Mouse (Mus musculus) CD8-positive naive resting alpha-beta T cell, adult 57 days (primary cell): ENCODE measurements around the gene Proser1. TPM values are rescaled to one million over a fixed set of nuclear protein-coding genes. Genes with fewer than 3 reads are reported as not detected.

Experiments
- total RNA-seq: library from RNA; stranded (reverse); gene quantifications from one replicate; pipeline ENCODE4 v1.2.4, GENCODE M21; 2023

Gene Proser1
- total RNA-seq, result 42.5 TPM

DNA sequence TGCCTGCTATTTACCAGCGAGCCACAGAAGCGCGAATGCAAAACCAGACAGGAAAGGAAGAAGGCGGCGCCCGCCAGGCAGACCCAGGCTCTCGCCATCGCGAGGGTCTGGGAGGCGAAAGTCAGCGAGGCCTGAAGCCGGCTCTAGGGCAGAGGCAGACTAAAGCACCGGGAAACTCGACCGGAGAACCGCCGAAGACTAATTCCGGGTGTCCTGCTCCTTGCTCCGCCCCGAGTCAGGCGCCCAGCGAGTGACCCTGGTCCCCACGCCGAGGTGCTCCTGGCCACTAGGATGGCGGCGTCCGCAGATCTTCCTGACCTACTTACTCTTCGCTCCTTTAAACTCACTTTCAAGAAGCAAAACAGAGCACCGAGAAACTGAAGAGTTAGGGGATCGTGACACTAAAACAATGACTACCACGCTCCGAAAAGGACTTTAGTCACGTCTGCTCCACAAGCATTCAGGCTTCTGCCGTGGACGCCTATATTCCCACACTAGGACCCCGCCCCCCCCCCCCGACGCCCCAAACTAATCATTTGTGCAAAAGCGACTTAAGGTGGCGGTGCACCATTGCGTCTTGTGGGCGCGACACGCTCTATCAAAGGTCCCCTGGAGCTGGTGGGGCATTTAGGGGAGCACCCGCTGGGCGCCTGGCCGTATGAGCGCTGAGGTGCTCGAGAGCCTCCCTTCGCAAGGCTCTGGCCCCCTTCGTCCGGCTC, at the start of gene Proser1, which contains the start of gene Nhlrc3:
TSS of gene Proser1 (plus strand) at position 621 of the 719 bp plus-strand sequence.
TSS of gene Nhlrc3 (minus strand) at position 287 of the 719 bp plus-strand sequence.

GRCm38 (mm10) chr3:53488353-53488752, 24.9 kb downstream of the Proser1 start, which contains the start of gene Stoml3:
Gene Stoml3 (plus strand): TSS chr3:53488653.

Other genes with a start within 250 kb of the Proser1 start
- gene Nhlrc3, start 334 bp upstream of the Proser1 start, total RNA-seq, result 13.2 TPM
- gene Stoml3, start 25.0 kb downstream of the Proser1 start, total RNA-seq, result not detected
- gene Frem2, start 193.7 kb downstream of the Proser1 start, total RNA-seq, result not detected